Mouse (Mus musculus): ENCODE results near the gene Tnr.

DNA sequence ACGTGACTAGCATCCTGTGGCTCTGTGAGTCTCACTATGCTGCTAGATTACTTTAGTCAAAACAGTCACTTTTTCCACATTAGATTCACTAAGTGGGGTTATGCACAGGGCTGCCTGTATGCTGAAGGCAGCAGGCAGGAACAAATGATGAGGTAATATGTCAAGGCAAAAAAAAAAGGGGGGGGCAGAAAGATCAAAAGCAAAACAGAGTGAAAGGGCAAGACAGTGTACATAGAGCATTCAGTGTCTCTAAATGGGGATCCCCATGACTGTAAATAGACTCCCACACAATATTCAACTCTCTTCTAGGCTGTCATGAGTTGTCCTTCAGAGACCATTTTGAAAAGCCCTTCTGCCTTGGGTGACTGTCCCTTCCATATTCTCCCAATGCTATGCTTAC is 150.7 kb downstream of the Tnr start:
- no peak for TF ChIP-seq CHD2 (IDR thresholded peaks at IDR 0.05; ENCODE audit: low read length)
- no peak for TF ChIP-seq SMC3 (IDR thresholded peaks at IDR 0.05; ENCODE audit: low read depth, low read length)
- TF ChIP-seq POLR2A (IDR thresholded peaks at IDR 0.05; ENCODE audit: low read depth, low read length): no peak
- TF ChIP-seq EP300 (IDR thresholded peaks at IDR 0.05; ENCODE audit: low read length): no peak

Measured in CH12.LX (cell line).